Mouse (Mus musculus) ovary, postnatal 10 days (tissue): ENCODE measurements around the gene Defa23.
"Not testable (repeated sequence)": the region's sequence is repeated elsewhere in the genome, so short reads cannot be mapped to it uniquely, and the experiment has no call there.

Experiments
- DNase-seq: peaks from one replicate; pipeline ENCODE4 v3.0.0; 2022; ENCODE audit warnings: low spot score

Gene Defa23

DNA sequence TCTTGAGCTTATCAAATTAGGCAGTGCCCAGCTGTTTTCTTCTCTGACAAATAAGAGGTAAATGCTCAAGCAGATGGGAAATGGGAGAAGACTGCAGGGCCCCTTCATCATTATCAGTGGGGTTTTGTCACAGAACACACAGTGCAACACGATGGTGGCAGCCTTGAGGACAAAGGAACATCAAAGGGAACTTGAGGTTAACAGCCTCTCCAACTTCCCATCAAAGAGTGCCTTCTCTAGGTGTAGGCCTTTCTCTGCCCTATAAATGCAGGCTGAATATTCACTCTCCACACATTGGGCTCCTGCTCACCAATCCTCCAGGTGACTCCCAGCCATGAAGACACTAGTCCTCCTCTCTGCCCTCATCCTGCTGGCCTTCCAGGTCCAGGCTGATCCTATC, at the start of gene Defa23:
TSS of gene Defa23 (plus strand) at position 301 of the 400 bp plus-strand sequence.
- not testable (repeated sequence) for DNase-seq

DNA sequence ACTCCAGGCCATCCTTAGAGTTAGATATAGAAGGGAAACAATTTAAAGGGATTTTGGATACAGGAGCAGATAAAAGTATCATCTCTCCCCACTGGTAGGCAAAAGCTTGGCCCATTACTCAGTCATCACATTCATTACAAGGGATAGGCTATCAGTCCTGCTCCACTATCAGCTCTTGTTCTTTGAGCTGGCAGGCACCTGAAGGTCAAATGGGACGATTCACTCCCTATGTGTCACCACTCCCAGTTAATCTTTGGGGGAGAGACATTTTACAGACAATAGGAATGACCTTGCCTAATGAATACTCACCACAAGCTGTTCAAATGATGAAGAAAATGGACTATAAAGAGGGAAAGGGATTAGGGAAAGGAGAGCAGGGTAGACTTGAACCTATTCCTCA, 48.0 kb upstream of the Defa23 start:
- DNase-seq: no peak

DNA sequence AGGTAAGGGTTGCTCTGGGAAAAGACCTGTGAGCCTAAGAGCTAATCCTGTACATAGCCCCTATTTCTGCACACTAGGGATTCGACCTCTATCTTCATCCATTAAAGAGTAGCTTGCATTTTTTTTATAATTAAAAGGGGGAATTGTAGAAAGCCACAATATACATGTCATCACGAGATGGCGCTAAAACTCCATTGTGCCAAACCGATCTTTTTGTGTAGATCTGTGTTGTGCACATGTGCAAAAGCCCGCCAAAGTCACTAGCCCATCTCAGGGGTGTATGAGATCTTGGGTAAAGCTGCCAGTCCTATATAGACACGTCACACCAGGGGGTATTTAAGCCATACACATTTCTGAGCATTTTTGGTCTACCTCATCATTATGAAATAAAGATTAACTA, 46.3 kb upstream of the Defa23 start:
- not testable (repeated sequence) for DNase-seq

DNA sequence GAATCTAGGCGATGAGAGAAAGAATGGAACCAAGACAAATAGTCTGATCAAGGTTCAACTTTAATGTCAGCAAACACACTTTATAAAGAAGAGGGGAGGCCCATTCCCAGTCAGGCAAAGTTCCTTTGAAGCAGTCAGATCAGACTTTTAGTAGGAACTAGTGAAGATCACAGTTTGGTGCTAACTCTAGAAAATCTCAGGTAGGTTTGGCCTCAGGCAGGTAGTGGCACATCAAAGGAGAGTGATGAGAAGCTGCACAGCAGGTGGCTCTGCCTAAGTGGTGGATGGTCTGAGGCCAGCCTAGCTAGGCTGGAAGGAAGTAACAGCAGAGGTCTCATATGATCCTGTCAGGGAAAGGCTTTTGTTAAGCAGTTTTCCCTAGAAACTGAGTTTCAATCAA, 44.3 kb upstream of the Defa23 start:
- not testable (repeated sequence) for DNase-seq

DNA sequence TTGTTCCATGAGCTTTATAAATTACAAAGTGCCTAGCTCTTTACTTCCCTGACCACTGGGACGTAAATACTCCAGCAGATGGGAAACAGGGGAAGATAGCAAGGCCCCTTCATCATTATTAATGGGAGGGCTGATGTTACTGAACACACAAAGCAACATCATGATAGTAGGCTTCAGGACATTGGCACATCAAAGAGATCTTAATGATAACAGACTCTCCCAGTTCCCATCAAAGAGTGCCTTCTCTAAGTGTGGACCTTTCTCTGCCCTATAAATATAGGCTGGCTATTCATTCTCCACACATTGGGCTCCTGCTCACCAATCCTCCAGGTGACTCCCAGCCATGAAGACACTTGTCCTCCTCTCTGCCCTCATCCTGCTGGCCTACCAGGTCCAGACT, 29.6 kb upstream of the Defa23 start, which contains the start of gene Defa21:
TSS of gene Defa21 (plus strand) at position 301 of the 400 bp plus-strand sequence.
- DNase-seq: not testable (repeated sequence)

DNA sequence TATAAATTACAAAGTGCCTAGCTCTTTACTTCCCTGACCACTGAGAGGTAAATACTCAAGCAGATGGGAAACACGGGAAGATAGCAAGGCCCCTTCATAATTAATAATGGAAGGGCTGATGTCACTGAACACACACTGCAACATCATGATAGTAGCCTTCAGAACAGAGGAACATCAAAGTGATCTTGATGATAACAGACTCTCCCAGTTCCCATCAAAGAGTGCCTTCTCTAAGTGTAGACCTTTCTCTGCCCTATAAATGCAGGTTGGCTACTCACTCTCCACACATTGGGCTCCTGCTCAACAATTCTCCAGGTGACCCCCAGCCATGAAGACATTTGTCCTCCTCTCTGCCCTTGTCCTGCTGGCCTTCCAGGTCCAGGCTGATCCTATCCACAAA, 9.9 kb downstream of the Defa23 start, which contains the start of gene Defa35:
TSS of gene Defa35 (plus strand) at position 301 of the 400 bp plus-strand sequence.
- DNase-seq: not testable (repeated sequence)

DNA sequence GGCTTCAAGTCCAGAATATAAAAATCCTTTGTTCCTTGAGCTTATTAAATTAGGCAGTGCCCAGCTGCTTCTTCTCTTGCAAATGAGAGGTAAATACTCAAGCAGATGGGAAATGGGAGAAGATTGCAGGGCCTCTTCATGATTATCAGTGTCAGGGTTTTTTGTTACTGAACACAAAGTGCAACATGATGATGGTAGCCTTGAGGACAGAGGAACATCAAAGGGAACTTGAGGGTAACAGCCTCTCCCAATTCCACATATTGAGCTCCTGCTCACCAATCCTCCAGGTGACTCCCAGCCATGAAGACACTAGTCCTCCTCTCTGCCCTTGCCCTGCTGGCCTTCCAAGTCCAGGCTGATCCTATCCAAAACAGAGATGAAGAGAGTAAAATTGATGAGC, 29.3 kb downstream of the Defa23 start, which contains the start of gene Defa25:
TSS of gene Defa25 (plus strand) at position 301 of the 400 bp plus-strand sequence.
- DNase-seq: not testable (repeated sequence)

DNA sequence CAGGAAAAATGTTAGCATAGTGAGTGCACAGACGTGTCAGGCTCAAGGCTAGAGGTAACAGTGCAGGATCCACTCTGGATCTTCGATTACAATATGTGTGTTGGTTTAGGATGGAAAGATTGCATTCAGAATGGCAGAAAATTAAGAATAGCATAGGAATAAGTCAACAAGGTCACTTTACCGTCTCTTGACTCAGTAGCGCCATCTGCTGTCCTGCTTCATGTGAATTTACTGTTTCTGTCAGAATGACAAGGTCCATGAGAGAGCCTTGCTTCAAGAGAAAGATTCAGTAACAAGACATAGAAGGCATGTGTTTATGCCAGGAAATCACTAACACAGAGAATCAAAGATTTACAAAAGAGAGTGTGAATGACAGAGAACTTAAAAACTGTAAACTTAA, 38.3 kb downstream of the Defa23 start:
- DNase-seq: no peak

DNA sequence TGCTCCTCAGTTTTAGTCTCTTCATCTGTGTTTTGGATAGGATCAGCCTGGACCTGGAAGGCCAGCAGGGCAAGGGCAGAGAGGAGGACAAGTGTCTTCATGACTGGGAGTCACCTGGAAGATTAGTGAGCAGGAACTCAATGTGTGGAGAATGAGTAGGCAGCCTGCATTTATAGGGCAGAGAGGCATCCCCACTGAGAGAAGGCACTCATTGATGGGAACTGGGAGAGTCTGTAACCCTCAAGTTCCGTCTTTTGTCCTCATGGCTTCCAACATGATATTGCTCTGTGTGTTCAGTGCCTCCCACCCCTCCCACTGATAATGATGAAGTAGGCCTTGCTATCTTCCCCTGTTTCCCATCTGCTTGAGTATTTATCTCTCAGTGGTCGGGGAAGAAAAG, 41.1 kb downstream of the Defa23 start, which contains the start of gene Gm14851:
TSS of gene Gm14851 (minus strand) at position 101 of the 400 bp plus-strand sequence.
- not testable (repeated sequence) for DNase-seq
